Mouse (Mus musculus) lung, postnatal 10 days (tissue): ENCODE results near the gene Rnf26.

Experiments used
- DNase-seq: peaks from one replicate; pipeline ENCODE4 v3.0.0; 2021

The Rnf26 gene

DNA sequence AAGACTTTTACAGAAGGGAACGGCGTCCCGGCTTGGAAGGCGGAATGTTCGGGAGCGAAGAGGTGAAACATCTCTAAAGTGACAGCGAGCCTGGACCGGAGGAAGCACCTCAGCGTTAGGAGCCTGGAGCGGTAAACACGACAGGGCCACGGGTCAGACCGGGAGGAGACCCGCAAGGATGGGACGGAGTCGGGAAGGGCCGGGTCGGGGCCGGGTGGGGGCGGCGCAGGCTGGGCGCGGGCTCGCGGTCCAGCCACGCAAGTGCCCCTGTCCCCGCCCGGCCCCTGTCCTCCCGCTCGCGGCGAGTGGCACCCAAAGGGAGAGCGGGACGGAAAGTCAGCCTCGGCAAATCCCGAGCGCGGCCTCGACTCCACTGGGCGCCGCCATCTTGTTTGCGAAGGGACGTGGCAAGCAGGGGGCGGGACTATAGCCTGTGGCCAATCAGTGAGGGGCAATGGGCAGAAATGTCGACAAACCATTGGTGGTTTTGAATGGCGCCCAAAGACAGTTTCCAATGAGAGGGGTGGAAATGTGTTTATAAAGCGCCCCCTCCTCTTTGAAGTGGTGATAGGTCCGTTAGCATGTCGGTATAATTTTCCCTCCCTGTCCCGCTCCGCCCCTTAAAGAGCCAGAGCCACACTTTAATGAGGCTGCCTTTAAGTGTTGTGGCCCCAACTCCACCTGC is at the start of gene Rnf26, which contains the start of gene Gm49380:
Rnf26 (minus strand) TSS at position 413 of the 685 bp plus-strand sequence.
Gm49380 (minus strand) TSS at position 396 of the 685 bp plus-strand sequence.
- DNase-seq, result peak; percentile 98

DNA sequence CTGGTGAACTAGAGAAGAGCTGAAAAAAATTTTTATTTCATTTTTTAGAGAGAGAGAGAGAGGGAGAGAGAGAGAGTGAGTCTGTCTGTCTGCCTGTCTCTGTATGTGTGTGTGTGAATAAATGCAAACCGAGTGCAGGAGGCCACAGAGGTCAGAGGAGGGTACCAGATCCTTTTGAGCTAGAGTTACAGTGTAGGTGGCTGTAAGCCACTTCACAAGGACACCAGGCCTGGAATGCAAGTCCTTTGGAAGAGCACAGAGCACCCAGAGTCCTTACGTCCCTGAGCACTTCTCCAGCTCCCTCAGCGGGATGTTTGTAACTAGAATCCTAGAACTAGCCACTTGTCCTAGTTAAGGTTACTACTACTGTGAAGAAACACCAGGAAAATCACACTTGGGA is 46.6 kb upstream of the Rnf26 start:
- DNase-seq, result no peak

DNA sequence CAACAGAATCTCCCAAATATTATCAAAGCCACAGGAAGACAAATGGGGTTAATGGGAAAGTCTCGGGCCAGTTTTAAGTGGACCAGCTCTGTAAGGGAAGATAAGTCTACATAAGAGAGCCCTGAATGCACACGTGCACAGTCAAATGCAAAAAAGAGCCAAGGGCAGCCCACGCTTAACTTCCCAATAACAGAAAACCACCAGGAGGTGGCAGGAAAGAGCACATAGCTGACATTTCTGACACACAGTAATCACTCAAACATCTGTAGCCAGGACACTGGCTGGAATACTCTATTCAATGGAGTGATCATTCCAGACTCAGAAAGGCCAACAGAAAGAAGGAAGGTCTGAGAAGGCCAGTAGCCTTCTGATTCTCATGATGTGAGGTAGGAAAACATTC is 34.0 kb upstream of the Rnf26 start:
- DNase-seq, result peak; percentile 57

DNA sequence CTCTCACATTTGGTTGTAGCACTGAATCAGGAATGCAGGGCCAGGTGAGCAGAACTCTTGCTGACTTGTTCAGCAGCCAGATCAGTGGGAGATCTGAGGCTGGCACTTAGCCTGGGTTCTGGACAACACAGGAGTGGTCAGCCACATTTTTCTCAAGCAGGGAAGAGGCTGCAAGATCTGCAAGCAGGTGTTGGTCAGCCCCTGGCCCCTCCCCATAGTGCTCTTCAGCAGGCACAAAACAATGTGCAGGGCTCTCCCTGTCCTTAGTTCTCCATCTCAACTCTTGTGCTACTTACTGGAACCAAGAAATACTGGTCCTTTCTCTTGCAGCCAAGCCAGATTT is 31.4 kb upstream of the Rnf26 start:
- no peak for DNase-seq

DNA sequence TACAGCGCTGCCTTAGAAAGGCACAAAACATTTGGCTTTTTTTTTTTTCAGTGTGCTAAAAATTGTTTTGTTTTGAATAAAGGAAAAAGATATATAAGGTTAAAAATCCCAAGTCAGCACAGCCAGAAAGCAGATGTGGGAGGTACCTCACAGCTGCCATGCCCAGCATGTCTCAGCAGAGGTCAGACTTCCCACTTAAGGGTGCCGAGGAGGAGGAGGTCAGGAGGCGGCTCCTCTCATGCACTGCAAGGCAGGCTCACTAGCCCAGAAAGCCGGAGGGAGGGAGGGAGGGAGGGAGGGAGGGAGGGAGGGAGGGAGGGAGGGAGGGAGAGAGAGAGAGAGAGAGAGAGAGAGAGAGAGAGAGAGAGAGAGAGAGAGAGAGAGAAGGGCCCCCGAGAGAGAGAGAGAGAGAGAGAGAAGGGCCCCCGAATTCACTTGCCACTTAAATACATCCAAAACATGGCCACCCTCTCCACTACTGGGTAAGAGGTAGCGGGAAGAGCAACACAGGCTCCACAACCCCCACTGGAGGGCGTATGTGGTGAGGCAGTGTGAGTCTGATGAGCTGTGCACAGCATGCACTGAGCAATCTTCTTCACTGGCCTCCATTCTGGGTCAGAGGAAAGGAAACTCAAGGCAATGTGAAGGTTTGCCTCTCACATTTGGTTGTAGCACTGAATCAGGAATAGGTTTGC is 30.9 kb upstream of the Rnf26 start:
- DNase-seq, result peak; percentile 73

DNA sequence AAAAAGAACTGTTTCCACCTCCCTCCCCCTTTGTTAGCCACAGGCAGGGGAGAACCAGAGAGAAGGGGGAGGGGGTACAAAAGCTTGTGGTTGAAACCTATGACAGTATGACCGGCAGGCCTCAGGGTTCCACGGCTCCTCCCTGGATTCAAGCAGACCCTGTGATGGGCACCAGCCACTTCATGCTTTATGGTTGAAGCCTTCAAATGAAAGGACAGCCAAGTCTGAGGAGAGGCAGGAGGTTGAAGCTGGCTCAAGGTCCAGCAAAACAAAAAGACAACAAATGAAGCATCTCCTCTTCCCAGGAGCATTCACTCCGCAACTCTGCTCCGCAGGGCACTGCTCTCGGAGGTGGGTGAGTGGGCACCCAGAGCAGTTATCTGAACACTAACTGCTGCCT is 30.1 kb upstream of the Rnf26 start:
- no peak for DNase-seq

DNA sequence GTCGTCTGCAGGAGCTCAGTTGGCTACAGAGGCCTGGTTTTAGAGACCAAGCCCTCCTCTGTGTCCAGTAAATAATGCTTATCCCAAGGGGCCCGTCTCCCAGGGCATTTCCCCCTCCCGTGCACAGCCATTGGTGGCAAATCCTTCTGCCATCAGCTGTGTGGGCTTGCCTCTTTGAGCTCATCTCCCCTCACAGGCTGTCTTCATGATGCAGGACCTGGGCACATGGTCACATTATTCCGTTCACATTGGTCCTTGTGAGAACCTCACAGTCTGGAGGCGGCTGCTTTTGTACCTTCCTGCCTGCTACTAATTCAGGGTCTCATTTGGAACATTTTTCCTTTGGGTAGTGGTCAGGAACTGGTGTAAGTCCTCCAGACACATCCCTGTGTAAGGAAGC is 28.6 kb upstream of the Rnf26 start:
- no peak for DNase-seq

DNA sequence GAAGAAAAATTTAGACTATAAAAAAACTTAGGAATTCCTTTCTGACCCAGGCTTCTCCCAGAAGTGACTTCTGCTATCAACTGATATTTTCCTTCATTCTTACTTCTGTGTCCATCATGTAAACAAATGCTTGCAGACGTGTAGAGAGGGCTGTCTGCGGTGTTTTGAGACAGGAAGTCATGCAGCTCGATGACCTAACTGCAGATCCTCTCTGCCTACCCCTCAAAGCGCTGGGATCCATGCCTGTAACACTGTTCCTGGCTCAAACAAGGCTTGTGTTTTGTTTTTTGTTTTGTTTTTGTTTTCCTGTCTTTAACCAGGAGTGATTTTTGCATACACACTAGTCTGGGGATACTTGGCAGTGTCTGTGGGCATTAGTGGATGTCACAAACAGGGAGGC is 24.5 kb upstream of the Rnf26 start:
- no peak for DNase-seq

DNA sequence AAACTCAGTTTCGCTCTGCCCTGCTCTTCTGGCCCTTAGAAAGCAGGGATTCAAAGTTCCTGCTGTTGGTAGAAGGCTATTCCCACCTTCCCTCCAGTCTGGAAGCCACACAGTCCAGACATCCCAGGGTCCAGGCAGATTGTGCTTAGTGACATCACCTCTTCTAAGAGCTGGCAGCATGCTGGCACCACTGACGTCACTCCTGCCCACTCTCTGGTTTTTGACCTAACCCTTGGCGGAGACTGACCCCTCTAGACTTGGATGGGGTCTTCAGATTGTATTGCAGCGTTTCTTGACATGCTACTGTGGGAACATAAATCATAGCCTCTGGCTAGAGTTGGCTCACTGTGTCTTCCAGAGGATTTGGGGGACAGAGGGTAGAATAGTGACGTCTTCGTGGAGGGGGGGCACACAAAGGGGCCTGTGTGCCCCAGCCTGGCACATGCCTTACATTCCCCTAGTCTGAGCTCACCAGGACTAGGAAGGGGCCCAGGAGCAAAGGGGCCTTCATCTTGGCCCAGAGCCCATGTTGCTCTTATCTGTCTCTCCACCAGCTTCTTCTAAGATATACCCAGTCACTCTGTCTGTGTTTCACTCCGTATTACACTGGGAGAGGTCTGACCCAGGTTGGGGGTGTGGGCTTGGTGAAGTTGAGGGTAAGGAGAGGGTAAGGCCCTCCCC is 22.6 kb upstream of the Rnf26 start:
- DNase-seq, result peak; percentile 36

DNA sequence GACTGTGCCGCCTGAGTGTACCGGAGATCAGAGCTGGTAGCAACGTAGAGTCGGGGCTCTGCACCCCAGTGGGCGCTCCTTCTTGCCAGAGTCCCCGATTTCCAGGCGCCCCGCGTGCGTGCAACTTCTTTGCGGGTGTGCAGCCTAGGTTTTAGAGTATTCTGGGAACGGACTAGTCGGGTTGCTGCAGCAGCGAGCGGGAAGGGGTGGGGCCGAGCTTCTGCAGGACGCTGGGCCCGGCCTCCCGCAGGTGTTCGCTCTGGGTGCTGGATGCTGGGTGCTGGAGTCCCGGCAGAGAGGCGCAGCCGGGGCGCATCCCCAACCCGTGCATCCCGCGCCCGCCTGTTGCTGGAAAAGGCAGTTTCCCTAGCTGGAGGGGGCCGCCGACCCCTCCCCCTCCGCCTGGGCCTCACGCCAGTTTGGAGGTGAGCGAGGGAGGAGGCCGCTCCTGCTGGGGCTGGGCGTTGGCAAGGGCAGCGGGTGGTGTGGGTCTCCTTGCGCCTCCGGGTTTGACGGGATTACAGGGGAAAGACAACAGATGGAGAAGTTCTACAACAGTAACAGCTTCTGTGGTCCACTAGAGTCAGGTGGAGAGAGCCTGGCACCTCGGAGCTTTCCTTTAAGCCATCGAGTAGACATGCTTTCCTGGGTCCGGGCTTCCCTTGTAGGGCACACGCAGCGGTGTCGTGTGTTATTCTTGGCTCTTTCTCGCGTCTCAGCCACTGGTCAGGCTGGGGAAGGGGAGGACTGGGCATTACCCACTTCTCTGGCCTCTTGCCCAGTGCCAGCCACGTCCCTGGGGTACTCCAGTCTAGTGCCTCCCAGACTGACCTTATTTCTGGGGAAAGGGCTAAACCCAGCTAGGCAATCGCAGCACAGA is 21.8 kb upstream of the Rnf26 start:
- DNase-seq, result peak; percentile 74

DNA sequence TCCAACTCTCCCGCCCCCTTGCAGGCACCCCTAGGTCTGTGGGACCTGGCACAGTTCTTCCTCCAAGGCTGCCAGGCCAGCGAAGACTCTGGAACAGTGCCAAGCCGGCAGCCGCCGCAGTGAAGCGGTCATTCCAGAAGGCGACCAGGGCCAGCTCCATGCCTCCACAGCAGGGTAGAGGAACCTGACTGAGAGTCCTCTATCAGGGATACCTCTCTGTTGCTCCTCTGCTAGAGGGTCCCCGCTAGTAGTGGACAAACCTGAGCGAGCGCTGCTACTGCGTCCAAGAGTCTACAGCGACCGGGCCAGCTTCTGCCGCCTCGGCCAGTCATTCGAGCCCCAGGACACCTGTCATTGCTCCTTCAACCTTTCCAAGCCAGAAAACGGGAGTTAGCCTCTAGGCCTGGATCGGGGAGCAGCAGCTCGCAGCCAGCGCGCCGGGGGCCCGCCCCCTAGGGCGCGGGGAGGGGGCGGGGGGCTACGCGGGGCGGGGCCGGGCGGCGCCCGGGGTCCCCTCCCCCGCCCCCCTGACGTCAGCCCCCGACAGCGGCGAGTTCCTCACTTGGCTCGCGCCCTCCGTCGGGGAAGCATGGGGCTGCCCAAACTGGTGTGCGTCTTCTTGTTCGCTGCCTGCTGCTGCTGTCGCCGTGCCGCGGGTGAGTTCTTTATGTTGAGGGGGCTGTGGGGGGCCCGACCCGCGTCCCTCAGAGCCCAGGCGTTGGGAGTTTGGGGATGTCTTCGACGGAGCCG is 21.0 kb upstream of the Rnf26 start, which contains the start of gene Mcam:
Mcam (plus strand) TSS at position 369 of the 750 bp plus-strand sequence.
- peak; percentile 83 for DNase-seq

DNA sequence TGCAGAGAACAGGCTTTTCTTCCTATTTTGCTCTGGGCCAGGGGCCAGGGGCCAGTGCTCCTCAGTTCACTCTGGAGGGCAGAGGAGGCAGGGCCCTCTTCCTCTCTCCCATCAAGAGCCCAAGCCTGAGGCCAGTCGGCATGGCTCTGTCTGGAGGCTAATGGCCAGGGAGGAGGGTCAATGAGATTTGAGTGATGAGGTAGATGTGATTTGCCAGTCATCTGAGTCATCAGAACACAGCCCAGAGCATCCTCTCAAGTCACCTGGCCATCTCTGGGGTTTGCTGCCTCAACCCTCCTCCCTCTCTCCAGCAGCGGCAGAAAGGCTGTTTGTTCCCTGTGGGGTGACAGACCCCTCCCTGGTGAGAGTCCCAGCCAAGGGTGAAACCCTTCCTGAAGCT is 20.0 kb upstream of the Rnf26 start:
- DNase-seq, result no peak

DNA sequence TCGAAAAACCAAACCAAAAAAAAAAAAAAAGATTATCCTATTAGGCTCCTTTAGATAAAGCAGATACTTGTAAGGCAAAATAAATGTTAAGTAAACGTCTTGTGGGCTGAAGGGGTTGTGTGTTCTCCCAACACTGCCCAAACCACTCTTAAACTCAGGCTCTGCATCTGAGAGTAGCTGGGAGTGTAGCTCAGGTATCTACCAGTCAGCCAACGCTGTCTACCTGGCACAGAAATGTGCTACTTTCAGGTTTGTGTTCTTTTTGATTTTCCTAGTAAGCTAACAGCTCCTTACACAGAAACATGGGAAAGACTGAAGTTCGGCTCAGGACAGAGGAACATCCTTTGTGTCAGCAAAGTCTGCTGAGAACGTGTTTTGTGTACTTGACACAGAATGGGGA is 18.9 kb upstream of the Rnf26 start:
- no peak for DNase-seq

DNA sequence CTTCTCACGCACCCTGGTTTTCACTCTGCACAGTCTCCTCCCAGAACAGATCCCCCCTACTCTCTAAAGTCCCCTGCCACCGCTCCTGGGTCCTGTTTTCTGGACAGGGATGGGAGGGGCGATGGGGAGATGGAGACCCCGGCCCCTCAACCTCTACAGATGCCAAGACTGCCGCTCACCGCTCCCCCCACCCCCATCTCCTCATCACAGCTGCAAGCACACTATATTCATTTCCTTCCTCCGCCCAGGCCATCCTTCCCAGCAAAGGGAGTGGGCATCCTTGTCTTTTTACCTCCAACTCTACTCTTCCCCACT is 17.9 kb upstream of the Rnf26 start:
- DNase-seq, result no peak

DNA sequence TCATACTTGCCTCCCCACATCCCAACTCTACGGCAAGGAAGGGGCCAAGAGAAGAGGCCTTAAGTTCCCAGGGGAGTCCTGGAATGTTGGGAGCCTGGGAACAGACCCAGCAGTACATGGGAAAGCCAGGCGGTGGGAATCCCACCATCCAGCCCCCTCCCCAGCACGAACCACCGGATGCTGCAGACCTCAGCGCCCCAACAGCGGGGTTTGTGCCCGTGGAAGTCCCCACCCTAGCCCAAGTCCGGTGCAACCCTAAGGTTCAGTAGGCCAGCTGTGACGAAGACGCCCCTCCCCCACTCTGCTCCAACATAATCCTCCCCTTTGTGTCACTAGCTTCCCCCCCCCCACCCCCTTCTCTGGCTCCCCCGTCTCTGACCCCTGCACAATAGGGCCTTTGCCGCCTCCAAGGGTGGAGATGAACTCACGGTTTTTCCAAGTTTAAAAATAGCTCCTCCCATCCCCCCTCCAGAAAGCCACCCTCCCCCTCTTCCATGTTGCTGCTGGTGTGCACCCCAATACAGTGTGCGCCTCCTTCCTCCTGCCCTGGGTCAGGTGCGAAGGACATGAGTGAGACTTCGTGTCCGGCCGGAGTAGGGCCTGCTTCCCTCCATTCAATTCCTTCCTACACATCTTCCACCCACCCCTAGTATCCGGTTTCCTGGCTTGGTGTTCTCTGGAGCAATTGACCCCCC is 17.4 kb upstream of the Rnf26 start:
- peak; percentile 83 for DNase-seq

DNA sequence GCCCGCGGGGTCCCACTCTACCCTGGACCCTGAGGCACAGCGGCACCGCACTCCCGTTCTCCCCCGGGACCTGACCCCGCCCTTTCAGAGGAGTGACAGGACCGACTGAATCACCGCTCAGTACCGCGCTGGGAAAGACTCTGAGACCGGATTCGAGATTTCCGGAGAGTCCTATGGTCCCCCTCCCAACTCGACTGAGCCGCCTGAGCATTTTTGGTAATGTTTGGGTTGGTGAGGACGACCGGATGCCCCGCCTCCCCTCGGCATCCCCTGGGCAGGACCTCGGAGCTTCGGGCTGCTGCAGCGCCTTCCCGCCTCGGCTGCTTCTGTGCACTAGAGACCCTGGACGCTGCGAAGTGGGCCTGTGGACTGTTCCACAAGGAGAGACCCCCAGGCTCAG is 16.7 kb upstream of the Rnf26 start:
- DNase-seq, result peak; percentile 94

DNA sequence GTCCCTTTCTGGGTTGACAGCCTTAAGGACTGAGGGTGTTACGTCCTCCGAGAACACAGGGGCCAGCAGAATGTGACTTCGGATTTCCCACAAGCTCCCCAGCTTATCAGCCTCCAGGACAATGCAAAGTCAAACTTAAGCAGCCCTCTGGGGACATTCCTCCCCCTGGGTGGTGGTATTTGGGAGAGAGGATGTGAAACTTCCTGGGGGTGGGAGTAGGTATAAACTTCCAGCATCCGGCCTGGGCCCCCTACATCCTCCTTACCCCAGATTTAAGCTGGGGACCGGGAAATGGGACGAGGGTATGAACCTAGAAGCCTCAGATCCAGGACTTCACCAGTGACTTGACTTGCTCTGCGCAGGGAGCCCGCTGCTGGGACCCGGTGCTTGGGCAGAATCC is 16.3 kb upstream of the Rnf26 start:
- DNase-seq, result peak; percentile 77

DNA sequence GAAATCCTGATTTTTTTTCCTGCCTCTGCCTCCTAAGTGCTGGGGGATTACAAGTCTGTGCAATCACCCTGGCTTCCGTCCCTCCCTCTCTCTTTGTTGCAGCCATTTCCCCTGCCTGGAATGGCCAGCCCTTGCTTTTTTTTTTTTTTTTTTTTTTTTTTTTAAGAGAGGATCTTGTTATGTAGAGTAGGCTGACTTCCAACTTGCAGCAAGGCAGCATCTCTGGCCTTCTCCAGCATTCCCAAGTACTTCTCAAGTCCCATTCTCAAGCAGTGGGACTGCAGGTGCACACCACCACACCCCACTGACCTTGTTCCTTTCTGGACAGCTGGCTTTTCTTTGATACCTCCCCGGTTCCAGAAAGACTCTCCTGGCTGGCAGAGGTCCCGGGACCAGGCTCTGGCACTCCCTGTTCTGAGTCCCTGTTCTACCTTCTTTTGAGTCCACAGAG is 14.1 kb upstream of the Rnf26 start:
- DNase-seq, result peak; percentile 48

DNA sequence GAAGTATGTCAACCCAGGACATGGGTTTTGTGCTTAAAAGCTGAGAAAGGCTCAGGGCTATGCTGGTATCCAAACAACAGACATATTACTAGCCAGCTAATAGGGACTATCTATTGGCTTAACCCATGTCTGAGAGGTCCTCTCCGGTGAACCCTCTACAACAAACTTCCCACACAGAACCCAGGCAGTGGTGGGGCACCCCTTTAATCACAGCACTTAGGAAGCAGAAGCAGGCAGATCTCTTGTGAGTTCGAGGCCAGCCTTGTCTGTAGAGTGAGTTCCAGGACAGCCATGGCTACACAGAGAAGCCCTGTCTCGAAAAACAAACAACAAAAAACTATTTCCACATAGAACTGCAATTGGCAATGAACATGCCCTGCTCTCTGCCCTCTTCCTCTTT is 13.4 kb upstream of the Rnf26 start:
- DNase-seq, result no peak

DNA sequence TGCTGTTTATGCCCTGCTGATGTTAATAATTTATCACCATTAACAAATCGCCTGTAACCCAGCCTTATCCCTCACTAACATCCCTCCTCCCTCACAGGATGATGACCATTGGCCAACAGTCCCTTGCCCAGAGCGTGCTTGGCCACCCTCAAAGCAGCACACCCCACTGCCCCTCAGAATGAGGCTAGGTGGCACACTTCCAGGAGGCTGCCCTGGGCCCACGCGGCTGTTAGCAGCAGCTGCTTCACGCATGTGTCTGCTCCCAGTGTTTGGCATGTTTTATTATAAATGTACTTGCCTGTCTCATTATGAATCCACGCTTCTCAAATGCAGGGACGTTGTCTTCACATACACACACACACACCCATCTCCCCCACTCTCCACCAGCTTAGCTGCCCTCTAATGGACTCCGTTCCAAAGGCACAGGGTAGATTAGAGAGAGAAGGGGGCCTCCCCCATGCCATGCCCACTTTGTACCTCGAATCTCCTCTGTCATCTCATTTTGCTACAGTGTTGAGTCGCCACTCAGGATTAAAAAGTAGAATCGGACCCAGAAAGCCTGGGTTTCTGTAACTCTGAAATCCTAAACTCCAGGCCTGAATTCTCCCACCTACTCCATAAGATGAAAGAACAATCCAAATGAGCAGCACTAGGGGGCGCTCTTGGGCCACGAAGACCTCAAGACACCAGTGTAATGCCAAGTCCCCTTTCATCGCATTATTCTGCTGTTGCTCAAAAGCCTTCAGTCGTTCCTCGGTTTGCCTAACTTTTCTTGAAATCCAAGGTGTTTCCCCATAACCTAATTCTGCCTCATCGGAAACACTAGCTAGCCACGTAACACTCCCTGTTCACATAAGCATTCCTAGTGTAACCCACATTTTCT is 12.5 kb upstream of the Rnf26 start:
- peak; percentile 92 for DNase-seq

DNA sequence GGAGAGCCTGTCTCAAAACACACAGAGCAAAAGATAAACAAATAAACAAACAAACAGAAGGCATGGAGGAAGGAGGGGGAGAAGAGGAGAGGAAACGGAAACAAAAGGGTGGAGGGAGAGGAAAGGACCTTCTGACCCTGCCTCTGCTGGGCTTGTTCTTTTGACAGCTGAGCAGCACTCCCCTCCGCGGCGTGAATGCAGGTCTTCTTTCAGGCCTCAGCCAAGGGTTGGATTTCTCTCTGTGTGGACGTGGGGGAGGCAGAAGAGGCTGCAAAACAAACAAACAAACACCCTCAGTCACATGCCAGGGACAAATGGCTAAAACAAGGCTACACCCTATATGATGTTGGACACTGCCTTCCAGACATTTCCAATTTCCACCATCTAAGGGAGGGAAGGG is 11.7 kb upstream of the Rnf26 start:
- no peak for DNase-seq
